Mouse (Mus musculus): ENCODE measurements around the gene Nup210.

- no peak for TF ChIP-seq CTCF (IDR thresholded peaks at IDR 0.05; ENCODE audit: extremely low read depth, insufficient read depth, insufficient read length, insufficient replicate concordance)
- TF ChIP-seq POLR2A (IDR thresholded peaks at IDR 0.05; ENCODE audit: low read depth, low read length), result no peak
These were observed 40.1 kb upstream of the Nup210 start, which contains the start of gene Hdac11 for GRCm38 (mm10) chr6:91156554-91157236.
